Mouse (Mus musculus) kidney, postnatal 25 days (tissue): Measurements from ENCODE around the gene Ficd.

ENCODE experiments used
- DNase-seq, 2 experiments: peaks; one replicate each; pipeline ENCODE4 v3.0.0; 2021; ENCODE audit warnings: mixed read lengths in 2 of 2

Ficd gene

DNA sequence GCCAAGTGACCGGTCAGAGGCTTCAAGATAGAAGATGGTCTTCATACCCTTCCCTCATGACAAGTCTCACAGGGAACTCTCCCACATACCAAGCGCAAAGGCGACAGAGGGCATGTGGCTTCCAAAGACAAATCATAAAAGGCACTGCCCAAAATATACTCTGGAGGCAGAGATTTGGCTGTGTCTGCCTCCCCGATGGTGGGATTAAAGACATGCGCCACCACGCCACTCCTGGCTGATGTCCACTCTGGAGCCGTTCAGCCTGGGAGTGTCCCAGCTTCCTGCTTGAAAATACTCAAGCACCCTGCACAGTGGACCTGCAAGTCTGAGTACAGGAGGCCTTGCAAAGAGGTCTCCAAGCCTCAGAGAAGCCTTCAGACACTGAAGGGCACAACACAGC is 4.4 kb upstream of the Ficd start:
- DNase-seq: no peak

DNA sequence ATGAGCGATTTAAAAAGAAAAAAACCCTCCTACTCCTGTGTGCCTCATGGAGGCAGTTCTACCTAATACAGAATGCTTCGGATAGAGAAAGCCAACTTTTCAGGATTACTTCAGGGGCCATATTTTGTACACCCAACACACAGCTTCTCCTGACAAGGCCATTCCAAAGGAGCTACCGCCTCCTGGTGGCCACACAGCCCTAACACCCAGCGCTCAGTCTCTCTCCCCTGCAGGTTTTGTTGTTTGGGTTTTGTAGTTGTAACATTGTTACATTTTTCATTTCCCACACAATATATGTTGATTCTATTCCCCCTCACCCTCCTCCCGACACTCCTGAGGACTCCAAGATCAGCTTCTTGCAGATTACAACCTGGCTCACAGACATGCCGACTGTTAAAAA is 3.4 kb upstream of the Ficd start:
- peak in 1 of 2 experiments; percentile 70 for DNase-seq

- DNase-seq: no peak
These were observed 1.2 kb upstream of the Ficd start for GRCm38 (mm10) chr5:113734376-113734775.

DNA sequence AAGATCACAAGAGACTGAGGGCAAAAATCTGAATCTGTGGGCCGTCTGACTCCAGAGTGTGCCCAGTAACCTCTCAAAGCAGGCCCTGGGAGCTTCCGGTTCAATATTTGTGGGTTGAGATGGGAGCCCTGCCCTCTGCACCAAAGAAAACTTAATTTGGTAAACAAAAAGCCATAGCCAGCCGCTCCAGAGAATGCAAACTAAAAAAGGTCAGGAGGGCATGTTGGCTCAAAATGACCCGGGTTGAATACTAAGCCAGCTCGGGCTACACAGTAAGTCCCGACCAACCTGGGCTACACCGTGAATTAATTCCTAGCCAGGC is 619 bp upstream of the Ficd start:
- peak in 1 of 2 experiments; percentile 13 for DNase-seq

GRCm38 (mm10) chr5:113736113-113736502 is 505 bp downstream of the Ficd start:
- DNase-seq: no peak

- no peak for DNase-seq
These were observed 1.0 kb downstream of the Ficd start for GRCm38 (mm10) chr5:113736522-113737164.

GRCm38 (mm10) chr5:113737607-113738237 is 2.1 kb downstream of the Ficd start:
- no peak for DNase-seq

- no peak for DNase-seq
These were observed 12.0 kb downstream of the Ficd start for GRCm38 (mm10) chr5:113747629-113748028.

GRCm38 (mm10) chr5:113748556-113749331 is 13.1 kb downstream of the Ficd start:
- no peak for DNase-seq

GRCm38 (mm10) chr5:113751521-113752157 is 16.0 kb downstream of the Ficd start:
- no peak for DNase-seq

GRCm38 (mm10) chr5:113755347-113756030 is 19.9 kb downstream of the Ficd start:
- DNase-seq: no peak

DNA sequence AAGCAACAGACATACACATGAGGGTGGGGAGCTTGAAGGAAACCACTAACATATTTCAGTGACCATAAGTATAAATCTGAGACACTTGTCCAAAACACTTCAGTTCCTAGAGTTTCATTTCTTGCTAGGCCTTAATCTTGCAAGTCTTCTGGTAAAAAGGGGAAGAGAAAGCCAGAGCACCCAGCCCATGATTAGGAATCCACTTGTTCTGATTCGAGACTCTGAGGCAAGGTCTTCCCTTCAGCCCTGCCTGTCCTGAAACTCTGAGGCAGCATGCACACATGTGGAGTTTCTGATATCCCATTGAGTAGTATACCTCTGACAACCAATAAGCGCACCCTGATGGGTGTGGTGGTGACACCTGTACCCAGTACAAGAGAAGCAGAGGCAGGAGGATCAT is 26.0 kb downstream of the Ficd start:
- no peak for DNase-seq

GRCm38 (mm10) chr5:113764426-113764825 is 28.8 kb downstream of the Ficd start:
- DNase-seq: no peak

GRCm38 (mm10) chr5:113765641-113766526 is 30.3 kb downstream of the Ficd start:
- DNase-seq: no peak

GRCm38 (mm10) chr5:113768806-113769205 is 33.2 kb downstream of the Ficd start:
- no peak for DNase-seq

DNA sequence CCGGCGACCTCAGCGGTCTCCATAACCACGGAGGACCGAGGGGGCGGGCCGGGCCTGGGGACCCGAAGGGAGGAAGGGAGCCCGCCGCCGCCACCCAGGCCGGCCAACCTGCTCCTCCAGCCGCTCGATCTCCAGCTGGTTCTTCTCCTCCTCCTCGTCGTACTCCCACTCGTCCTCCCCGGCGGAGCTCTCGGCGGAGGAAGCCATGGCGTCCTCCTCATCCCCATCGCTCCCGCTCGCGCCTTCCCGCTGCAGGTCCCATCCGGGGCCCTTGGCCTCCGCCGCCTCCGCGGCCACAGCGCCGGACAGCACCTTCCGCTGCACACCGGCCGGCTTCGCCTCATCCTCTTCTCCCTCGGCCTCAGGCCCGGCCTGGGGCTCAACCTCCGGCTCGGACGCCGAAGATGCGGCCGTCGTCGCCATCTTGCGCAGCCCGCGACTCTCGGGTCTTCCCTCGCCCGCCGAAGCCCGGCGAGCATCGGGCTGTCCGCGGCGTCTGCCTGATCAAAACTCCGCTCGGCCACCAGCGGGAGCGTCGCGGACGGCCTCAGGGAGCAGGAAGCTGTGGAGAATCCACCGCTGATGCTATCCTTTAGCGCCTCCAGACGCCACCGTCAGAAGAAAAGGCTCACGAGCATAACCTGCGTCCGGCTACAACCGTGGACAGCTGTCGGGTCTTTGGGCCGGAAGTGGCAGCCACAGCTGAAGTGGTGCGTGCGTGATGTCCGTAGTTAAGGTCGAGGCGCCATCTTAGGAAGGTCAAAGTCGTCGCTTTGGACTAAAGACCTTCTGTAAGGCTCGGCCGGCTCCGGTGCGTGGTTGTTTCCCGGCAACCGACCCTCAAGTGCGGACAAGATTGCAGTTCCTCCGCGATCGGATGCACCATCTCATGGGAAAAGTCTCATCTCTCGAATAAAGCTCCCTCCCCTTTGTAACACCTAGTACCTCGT is 35.9 kb downstream of the Ficd start:
- peak; percentile 89 to 94 for DNase-seq

GRCm38 (mm10) chr5:113772450-113772895 is 36.9 kb downstream of the Ficd start, which contains the start of the genes Sart3 and Iscu:
Gene Sart3 (minus strand): TSS chr5:113772510.
Gene Iscu (plus strand): TSS chr5:113772748.
- peak; percentile 91 to 97 for DNase-seq

- no peak for DNase-seq
These were observed 37.4 kb downstream of the Ficd start for GRCm38 (mm10) chr5:113772905-113773519.

GRCm38 (mm10) chr5:113773664-113774063 is 38.1 kb downstream of the Ficd start:
- DNase-seq: peak; percentile 89 to 94

DNA sequence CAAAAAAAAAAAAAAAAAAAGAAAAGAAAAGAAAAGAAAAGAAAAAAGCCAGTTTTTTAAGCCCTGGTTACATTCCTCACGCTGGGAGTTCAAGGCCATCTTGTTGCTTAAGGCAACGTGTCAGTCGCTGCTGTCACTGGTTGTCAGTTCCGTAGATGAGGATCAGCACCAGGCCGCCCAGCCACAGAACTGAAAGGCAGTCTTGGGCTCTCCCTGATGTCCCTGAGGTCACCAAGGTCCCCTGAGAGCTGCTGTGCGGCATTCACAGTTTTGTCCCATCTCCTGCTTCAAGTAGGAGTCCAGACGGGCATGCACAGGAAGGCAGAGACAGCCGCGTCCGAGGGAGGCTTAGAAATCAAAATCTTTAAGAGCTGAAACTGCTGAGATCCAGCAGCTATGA is 40.0 kb downstream of the Ficd start:
- no peak for DNase-seq
